Mouse (Mus musculus) erythroblast, embryonic 14.5 days (primary cell): Measurements from ENCODE around the gene Fbxl18.

Source experiments
- GATA1 ChIP-seq: IDR thresholded peaks from 2 replicates; pipeline ENCODE4 v1.6.1; 2012; ENCODE audit warnings: low read length, inconsistent platforms, mixed read lengths
- TAL1 ChIP-seq: IDR thresholded peaks from 3 replicates; pipeline ENCODE4 v1.6.1; 2012; ENCODE audit warnings: low read length, inconsistent platforms, mixed read lengths

DNA sequence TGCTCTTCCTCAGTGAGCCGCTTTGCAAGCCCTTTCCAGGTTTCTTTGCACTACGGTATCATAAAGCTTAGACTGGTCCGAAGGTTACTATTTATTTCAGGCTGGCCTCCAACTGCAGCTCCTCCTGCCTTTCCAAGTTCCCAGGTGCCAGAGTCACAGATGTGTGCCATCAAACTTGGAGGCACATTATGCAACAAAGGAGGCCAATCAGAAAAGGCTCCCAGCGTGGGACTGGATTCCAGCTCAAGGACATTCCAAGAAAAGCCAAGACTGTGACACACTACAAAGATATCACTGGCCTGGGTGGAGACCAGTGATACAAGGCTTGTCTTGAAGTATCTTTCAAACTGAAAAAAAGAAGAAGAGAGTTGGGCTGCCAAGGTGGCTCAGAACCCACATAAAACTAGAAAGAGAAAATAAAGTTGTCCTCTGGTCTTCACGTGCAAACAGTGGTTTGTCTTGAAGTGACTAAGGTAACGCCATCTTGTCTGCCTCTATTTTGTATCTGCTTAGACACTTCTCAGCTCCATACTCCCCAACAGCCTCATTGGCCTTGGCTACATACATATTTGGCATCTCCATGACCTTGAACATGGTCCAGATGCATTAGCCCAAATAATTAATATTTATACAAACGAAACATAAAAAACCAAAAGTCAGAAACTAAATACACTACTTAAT lies 2.5 kb upstream of the Fbxl18 start:
- no peak for TF ChIP-seq GATA1
- TF ChIP-seq TAL1: no peak
